8 mouse cellular contexts compared by ENCODE assay signal in the genomic region with DNA sequence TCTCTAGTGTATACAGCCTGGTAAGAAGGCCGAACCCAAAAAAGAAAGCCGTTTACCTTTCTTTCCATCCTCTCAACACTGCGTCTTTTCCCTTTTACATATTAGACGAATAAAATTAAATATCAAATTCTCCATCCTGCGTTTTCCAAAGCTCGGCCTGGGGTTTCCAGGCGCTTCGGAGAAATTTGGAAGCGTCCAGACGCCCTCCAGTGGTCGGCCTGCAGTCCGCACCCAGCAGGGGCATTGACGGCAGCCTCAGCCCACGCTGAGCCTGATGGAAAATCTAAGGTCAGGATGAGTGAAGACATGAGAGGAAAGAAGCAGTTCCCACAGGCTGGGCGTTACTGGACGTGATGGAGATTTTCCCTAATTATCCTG. TPM values are rescaled to one million over a fixed set of nuclear protein-coding genes. Genes with fewer than 3 reads are reported as not detected.
DNase-seq lines count a peak whose midpoint lies in the region; ATAC-seq and TF ChIP-seq lines count a peak whose summit lies in the region.

No protein-coding gene starts in this region.

- H3K4me1 ChIP-seq in E14TG2a.4 (replicated peaks; ENCODE audit: low read depth, low read length) = peaks cover 23% of the 10 kb centered on the region
- H3K4me1 ChIP-seq in forebrain, embryonic 14.5 days (ENCODE audit: control insufficient read depth, insufficient read depth, low read length) = no peaks in the 10 kb centered on the region; the same call in 1 of the 2 replicates
- H3K4me1 ChIP-seq in heart, postnatal 0 days (ENCODE audit: control insufficient read depth, insufficient read depth) = no peaks in the 10 kb centered on the region
- H3K4me1 ChIP-seq in liver, postnatal 0 days (ENCODE audit: insufficient read depth) = no peaks in the 10 kb centered on the region
- H3K4me1 ChIP-seq in neural tube, embryonic 14.5 days (ENCODE audit: control insufficient read depth, insufficient read depth, low read length) = no peaks in the 10 kb centered on the region

- peak overlapping the region; percentile 83 for H3K4me3 ChIP-seq in E14TG2a.4 (replicated peaks; ENCODE audit: low read length)
- peak overlapping the region; percentile 67 for H3K4me3 ChIP-seq in forebrain, embryonic 14.5 days (ENCODE audit: low read depth, low read length)
- H3K4me3 ChIP-seq in heart, postnatal 0 days (ENCODE audit: low read depth, low read length) = peak overlapping the region; percentile 91
- H3K4me3 ChIP-seq in liver, postnatal 0 days (ENCODE audit: low read depth, low read length) = peak overlapping the region; percentile 62
- peak overlapping the region; percentile 86 for H3K4me3 ChIP-seq in neural tube, embryonic 14.5 days (ENCODE audit: low read depth, low read length)

- no peak for TF ChIP-seq EP300 in heart, postnatal 0 days (IDR thresholded peaks at IDR 0.05; ENCODE audit: low read depth)
- no peak for TF ChIP-seq EP300 in liver, postnatal 0 days (IDR thresholded peaks at IDR 0.05; ENCODE audit: low read depth)

- H3K27me3 ChIP-seq in E14TG2a.4 (ENCODE audit: insufficient read depth, low read length) = peaks cover 38% of the 10 kb centered on the region
- peaks cover 7% of the 10 kb centered on the region; the same call in 1 of the 2 replicates for H3K27me3 ChIP-seq in forebrain, embryonic 14.5 days (replicated peaks; ENCODE audit: control insufficient read depth, insufficient read depth, low read length)
- no peaks in the 10 kb centered on the region; the same call in 1 of the 2 replicates for H3K27me3 ChIP-seq in heart, postnatal 0 days (ENCODE audit: control insufficient read depth, insufficient read depth, low read length)
- peaks cover 53% of the 10 kb centered on the region for H3K27me3 ChIP-seq in liver, postnatal 0 days (ENCODE audit: insufficient read depth, low read length)
- peaks cover 3% of the 10 kb centered on the region; the same call in 1 of the 2 replicates for H3K27me3 ChIP-seq in neural tube, embryonic 14.5 days (ENCODE audit: control insufficient read depth, insufficient read depth, low read length)

- no peaks in the 10 kb centered on the region for H3K9me3 ChIP-seq in E14TG2a.4 (ENCODE audit: low read length)
- no peaks in the 10 kb centered on the region for H3K9me3 ChIP-seq in forebrain, embryonic 14.5 days (replicated peaks; ENCODE audit: control insufficient read depth, low read length)
- H3K9me3 ChIP-seq in heart, postnatal 0 days (replicated peaks; ENCODE audit: control insufficient read depth, low read length) = no peaks in the 10 kb centered on the region
- H3K9me3 ChIP-seq in liver, postnatal 0 days (ENCODE audit: low read length) = no peaks in the 10 kb centered on the region
- H3K9me3 ChIP-seq in neural tube, embryonic 14.5 days (ENCODE audit: control insufficient read depth, low read length) = no peaks in the 10 kb centered on the region

- H3K27ac ChIP-seq in forebrain, embryonic 14.5 days (ENCODE audit: low read depth, low read length) = no peak overlapping the region
- peak overlapping the region; percentile 86; the same call in 1 of the 2 replicates for H3K27ac ChIP-seq in heart, postnatal 0 days (ENCODE audit: low read depth)
- H3K27ac ChIP-seq in liver, postnatal 0 days (ENCODE audit: low read depth) = no peak overlapping the region
- peak overlapping the region; percentile 93 for H3K27ac ChIP-seq in neural tube, embryonic 14.5 days (ENCODE audit: low read depth, low read length)

- peak overlapping the region; percentile 67 for H3K9ac ChIP-seq in forebrain, embryonic 14.5 days (ENCODE audit: low read length)
- H3K9ac ChIP-seq in heart, postnatal 0 days (replicated peaks; ENCODE audit: low read depth, low read length) = peak overlapping the region; percentile 60; the same call in 1 of the 2 replicates
- no peak overlapping the region for H3K9ac ChIP-seq in liver, postnatal 0 days (replicated peaks)
- H3K9ac ChIP-seq in neural tube, embryonic 14.5 days (replicated peaks; ENCODE audit: low read depth, low read length) = peak overlapping the region; percentile 35

- peak; percentile 54 for TF ChIP-seq CTCF in E14TG2a.4 (conservative IDR thresholded peaks at IDR 0.05; ENCODE audit: low read length)
- TF ChIP-seq CTCF in heart, postnatal 0 days (IDR thresholded peaks at IDR 0.05; ENCODE audit: low read depth) = peak; percentile 93
- peak; percentile 80 for TF ChIP-seq CTCF in liver, postnatal 0 days (IDR thresholded peaks at IDR 0.05; ENCODE audit: low read depth)

- ATAC-seq in cerebellum, adult (ENCODE audit: insufficient number of reproducible peaks, low FRiP score, low TSS enrichment) = peak; percentile 64
- ATAC-seq in forebrain, embryonic 14.5 days = peak; percentile 22; the same call in 1 of the 2 replicates
- ATAC-seq in heart, postnatal 0 days (ENCODE audit: insufficient read depth, low read depth) = no peak
- ATAC-seq in liver, postnatal 0 days = peak; percentile 41; the same call in 1 of the 2 replicates
- ATAC-seq in neural tube, embryonic 14.5 days (ENCODE audit: low read depth) = no peak

- DNase-seq in forebrain, embryonic 14.5 days (ENCODE audit: low spot score) = peak; percentile 91
- peak; percentile 75 for DNase-seq in heart, postnatal 0 days (ENCODE audit: low spot score)
- DNase-seq in kidney, postnatal 25 days = peak; percentile 71 to 78
- DNase-seq in liver, postnatal 0 days = peak; percentile 71
- peak; percentile 90 for DNase-seq in testis, postnatal 10 days (ENCODE audit: low spot score)

- peak overlapping the region; percentile 96 for H3K4me2 ChIP-seq in forebrain, embryonic 14.5 days (ENCODE audit: low read length)
- peak overlapping the region; percentile 100 for H3K4me2 ChIP-seq in heart, postnatal 0 days (ENCODE audit: low read depth, low read length)
- H3K4me2 ChIP-seq in liver, postnatal 0 days (ENCODE audit: low read depth, low read length) = peak overlapping the region; percentile 96
- H3K4me2 ChIP-seq in neural tube, embryonic 14.5 days (ENCODE audit: low read depth, low read length) = peak overlapping the region; percentile 68

- no peaks in the 10 kb centered on the region for H3K36me3 ChIP-seq in E14TG2a.4 (ENCODE audit: insufficient read depth, low read length)
- H3K36me3 ChIP-seq in forebrain, embryonic 14.5 days (ENCODE audit: control insufficient read depth, insufficient read depth, low read length) = no peaks in the 10 kb centered on the region
- H3K36me3 ChIP-seq in heart, postnatal 0 days (replicated peaks; ENCODE audit: control insufficient read depth, insufficient read depth, low read length) = no peaks in the 10 kb centered on the region
- no peaks in the 10 kb centered on the region for H3K36me3 ChIP-seq in liver, postnatal 0 days (replicated peaks; ENCODE audit: insufficient read depth, low read length)
- H3K36me3 ChIP-seq in neural tube, embryonic 14.5 days (ENCODE audit: control insufficient read depth, insufficient read depth, low read length) = no peaks in the 10 kb centered on the region

- under 1% methylated on average over 16 of the region's 16 CpGs for WGBS in forebrain, embryonic 14.5 days
- WGBS in heart, postnatal 0 days = under 1% methylated on average over 16 of the region's 16 CpGs
- WGBS in liver, postnatal 0 days (ENCODE audit: insufficient replicate concordance) = under 1% methylated on average over 16 of the region's 16 CpGs
- WGBS in neural tube, embryonic 14.5 days = under 1% methylated on average over 16 of the region's 16 CpGs

RNA-seq across cellular contexts. Expression of a gene that starts 3.0 kb away (rescaled TPM):
- 18.8 and 20.9 TPM in 2 replicates for polyA plus RNA-seq in forebrain, embryonic 14.5 days (2014; fragmentation: Nextera tagmentation; extraction: Ambion mirVana)
- 3.7 and 5.4 TPM in 2 replicates for total RNA-seq in heart, postnatal 0 days (2014; rRNA removed; ENCODE audit: low replicate concordance)
- 16.2 and 17.0 TPM in 2 replicates for polyA plus RNA-seq in heart, postnatal 0 days (2015; fragmentation: Nextera tagmentation; extraction: Ambion mirVana)
- polyA plus RNA-seq in liver, postnatal 0 days (2015; fragmentation: Nextera tagmentation; extraction: Ambion mirVana) = 2.9 and 3.0 TPM in 2 replicates
- 65.4 and 67.4 TPM in 2 replicates for polyA plus RNA-seq in neural tube, embryonic 14.5 days (2014; fragmentation: Nextera tagmentation; extraction: Ambion mirVana)

Comparison
In these comparisons a context has a peak if more than half of its experiments do, and no peak if none do; other contexts are left out.
1. ATAC-seq: peak in cerebellum, adult (single experiment), forebrain, embryonic 14.5 days (single experiment) and liver, postnatal 0 days (single experiment); none in heart, postnatal 0 days (single experiment) and neural tube, embryonic 14.5 days (single experiment).
2. H3K27ac ChIP-seq: peak in heart, postnatal 0 days (single experiment) and neural tube, embryonic 14.5 days (single experiment); none in forebrain, embryonic 14.5 days (single experiment) and liver, postnatal 0 days (single experiment).
3. Peak in every context shown above with its lines, with median percentiles within 50 percentile points of each other: H3K4me3 ChIP-seq, CTCF ChIP-seq, DNase-seq and H3K4me2 ChIP-seq.